ENCODE assay signal across 14 mouse cellular contexts in the genomic region with DNA sequence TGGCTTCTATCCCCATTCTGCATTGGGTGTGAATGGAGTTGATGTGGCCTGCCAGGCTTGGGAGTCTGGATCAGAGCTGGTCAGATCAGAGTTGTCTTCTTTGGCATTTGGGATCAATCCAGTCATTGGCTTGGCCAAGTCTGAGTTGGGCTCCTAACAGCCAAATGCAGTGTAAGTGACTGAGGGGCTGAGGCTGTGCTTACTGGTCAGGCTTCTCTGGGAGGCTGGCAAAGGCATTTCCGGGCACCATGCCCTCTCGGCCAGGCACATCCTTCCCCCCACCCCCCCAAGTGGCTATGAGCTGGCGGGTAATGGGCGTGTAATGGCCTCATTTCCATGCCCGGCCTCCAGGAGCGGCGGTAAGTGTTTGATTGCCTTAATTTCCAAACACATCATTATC. TPM values are rescaled to one million over a fixed set of nuclear protein-coding genes. Genes with fewer than 3 reads are reported as not detected.
DNase-seq lines count a peak whose midpoint lies in the region; ATAC-seq lines count a peak whose summit lies in the region.
"Had no signal": no experiment of that assay in that cellular context is flagged by ENCODE, and none has a peak within 500 bp of the region (broad histone marks: within the 10 kb centered on the region; RNA-seq: fewer than 3 reads in every experiment).

No protein-coding gene starts in this region.

- no peaks in the 10 kb centered on the region for H3K9me3 ChIP-seq in midbrain, embryonic 13.5 days
- H3K9me3 ChIP-seq in midbrain, embryonic 10.5 days (replicated peaks): no peaks in the 10 kb centered on the region
- H3K9me3 ChIP-seq: embryonic facial prominence, embryonic 15.5 days had no signal

- no peaks in the 10 kb centered on the region for H3K36me3 ChIP-seq in midbrain, embryonic 13.5 days
- peaks cover 7% of the 10 kb centered on the region; the same call in 1 of the 2 replicates for H3K36me3 ChIP-seq in midbrain, embryonic 10.5 days

- peak; percentile 64 for ATAC-seq in frontal cortex, adult (ENCODE audit: low TSS enrichment)
- ATAC-seq in midbrain, embryonic 13.5 days: 0 out of 2 replicates have a peak, but pooled peaks have one; percentile 35
- ATAC-seq in megakaryocyte-erythroid progenitor cell, adult 5-6 weeks (replicated peaks; ENCODE audit: low FRiP score, low TSS enrichment, poor library complexity, severe bottlenecking): no peak

- no peaks in the 10 kb centered on the region for H3K27me3 ChIP-seq in midbrain, embryonic 13.5 days
- no peaks in the 10 kb centered on the region for H3K27me3 ChIP-seq in midbrain, embryonic 10.5 days (ENCODE audit: low read depth, poor library complexity, severe bottlenecking)
- H3K27me3 ChIP-seq: embryonic facial prominence, embryonic 15.5 days had no signal

- peak overlapping the region; percentile 44; the same call in 1 of the 2 replicates for H3K27ac ChIP-seq in midbrain, embryonic 13.5 days
- H3K27ac ChIP-seq in midbrain, embryonic 10.5 days (replicated peaks): no peak overlapping the region
- H3K27ac ChIP-seq: embryonic facial prominence, embryonic 15.5 days had no signal

- no peak overlapping the region for H3K4me3 ChIP-seq in midbrain, embryonic 13.5 days (replicated peaks)
- H3K4me3 ChIP-seq in midbrain, embryonic 10.5 days: no peak overlapping the region
- H3K4me3 ChIP-seq: embryonic facial prominence, embryonic 15.5 days had no signal

- no peak for DNase-seq in frontal cortex, postnatal 10 days (ENCODE audit: low spot score in 2 of 2)
- no peak for DNase-seq in midbrain, embryonic 10.5 days (ENCODE audit: low spot score)
- peak; percentile 71 for DNase-seq in fibroblast of lung, adult 2 months (ENCODE audit: low read depth)
- peak; percentile 65 to 74 for DNase-seq in layer of hippocampus, postnatal 10 days (ENCODE audit: low spot score in 2 of 2)
- no peak for DNase-seq in adrenal gland, postnatal 14 days
- DNase-seq: liver; thymus, adult 2 months had no signal

- WGBS in midbrain, embryonic 13.5 days: 82% methylated on average over 7 of the region's 7 CpGs
- WGBS in midbrain, embryonic 10.5 days: 89% methylated on average over 7 of the region's 7 CpGs

- H3K4me2 ChIP-seq in midbrain, embryonic 13.5 days (replicated peaks): no peak overlapping the region
- H3K4me2 ChIP-seq: embryonic facial prominence, embryonic 15.5 days had no signal

- peaks cover 22% of the 10 kb centered on the region for H3K4me1 ChIP-seq in midbrain, embryonic 13.5 days (replicated peaks)
- H3K4me1 ChIP-seq in midbrain, embryonic 10.5 days: peaks cover 10% of the 10 kb centered on the region
- H3K4me1 ChIP-seq: embryonic facial prominence, embryonic 15.5 days had no signal

- H3K9ac ChIP-seq in midbrain, embryonic 13.5 days (replicated peaks): no peak overlapping the region
- H3K9ac ChIP-seq: embryonic facial prominence, embryonic 15.5 days had no signal

RNA-seq across cellular contexts. Expression of a gene that starts 16.5 kb away (rescaled TPM):
- 77.8 and 78.2 TPM in 2 replicates for polyA plus RNA-seq in midbrain, embryonic 13.5 days (2015; fragmentation: Nextera tagmentation; extraction: Ambion mirVana)
- 74.3 and 80.7 TPM in 2 replicates for polyA plus RNA-seq in midbrain, embryonic 10.5 days (2016; fragmentation: Nextera tagmentation; extraction: Ambion mirVana)
- 10 to 100 TPM; 39.8 to 43.0 TPM for total RNA-seq in layer of hippocampus, postnatal 10 days (2021)
- total RNA-seq in adrenal gland, postnatal 14 days (2021): 21.4 and 27.5 TPM in 2 replicates
- total RNA-seq in megakaryocyte-erythroid progenitor cell, adult 5-6 weeks (2014; fragmentation: Nextera tagmentation): 28.2 and 41.6 TPM in 2 replicates
- total RNA-seq in megakaryocyte-erythroid progenitor cell, adult 5-6 weeks (2017): 28.0 and 34.6 TPM in 2 replicates

RNA-seq across cellular contexts. Expression of a gene that starts 58.7 kb away (rescaled TPM):
- not detected in 2 replicates for polyA plus RNA-seq in midbrain, embryonic 13.5 days (2015; fragmentation: Nextera tagmentation; extraction: Ambion mirVana)
- polyA plus RNA-seq in midbrain, embryonic 10.5 days (2016; fragmentation: Nextera tagmentation; extraction: Ambion mirVana): not detected in 2 replicates
- total RNA-seq in layer of hippocampus, postnatal 10 days (2021): not detected
- total RNA-seq in adrenal gland, postnatal 14 days (2021): not detected in 2 replicates
- not detected in 2 replicates for total RNA-seq in megakaryocyte-erythroid progenitor cell, adult 5-6 weeks (2014; fragmentation: Nextera tagmentation)
- total RNA-seq in megakaryocyte-erythroid progenitor cell, adult 5-6 weeks (2017): not detected in 2 replicates
- total RNA-seq: megakaryocyte, adult 5-6 weeks had no signal
- polyA plus RNA-seq: C2C12; embryonic facial prominence, embryonic 15.5 days; heart, embryonic 14.5 days; thymus, adult 2 months had no signal

Comparison
In these comparisons a context has a peak if more than half of its experiments do, and no peak if none do; other contexts are left out.
1. DNase-seq: peak in fibroblast of lung, adult 2 months (single experiment) and layer of hippocampus, postnatal 10 days (2 of 2); none in frontal cortex, postnatal 10 days (0 of 2), midbrain, embryonic 10.5 days (single experiment) and adrenal gland, postnatal 14 days (single experiment).